31 mouse cellular contexts compared by ENCODE assay signal in genomic region chr1:190093326-190093725, GRCm38 (mm10).
DNase-seq lines count a peak whose midpoint lies in the region; ATAC-seq lines count a peak whose summit lies in the region.
"Had no signal": no experiment of that assay in that cellular context is flagged by ENCODE, and none has a peak within 500 bp of the region (broad histone marks: within the 10 kb centered on the region; RNA-seq: fewer than 3 reads in every experiment).

No protein-coding gene starts in this region.

- no peaks in the 10 kb centered on the region for H3K27me3 ChIP-seq in forebrain, embryonic 14.5 days (replicated peaks; ENCODE audit: control insufficient read depth, insufficient read depth, low read length)
- H3K27me3 ChIP-seq in forebrain, embryonic 16.5 days (replicated peaks; ENCODE audit: control insufficient read depth, insufficient read depth, low read length), result no peaks in the 10 kb centered on the region
- H3K27me3 ChIP-seq: embryonic facial prominence, embryonic 15.5 days; forebrain, embryonic 12.5 days; heart, embryonic 13.5 days; hindbrain, embryonic 15.5 days; liver, embryonic 15.5 days; neural tube, embryonic 12.5 days had no signal

- H3K4me2 ChIP-seq in forebrain, embryonic 14.5 days (ENCODE audit: low read length), result no peak overlapping the region
- no peak overlapping the region for H3K4me2 ChIP-seq in forebrain, embryonic 16.5 days (ENCODE audit: low read length)
- H3K4me2 ChIP-seq: embryonic facial prominence, embryonic 15.5 days; forebrain, embryonic 12.5 days; heart, embryonic 13.5 days; hindbrain, embryonic 15.5 days; liver, embryonic 15.5 days; lung, embryonic 14.5 days; midbrain, embryonic 11.5 days; neural tube, embryonic 12.5 days had no signal

- H3K36me3 ChIP-seq in forebrain, embryonic 14.5 days (ENCODE audit: control insufficient read depth, insufficient read depth, low read length), result no peaks in the 10 kb centered on the region
- H3K36me3 ChIP-seq in forebrain, embryonic 16.5 days (ENCODE audit: control insufficient read depth, insufficient read depth), result no peaks in the 10 kb centered on the region
- H3K36me3 ChIP-seq: embryonic facial prominence, embryonic 10.5 days; embryonic facial prominence, embryonic 15.5 days; forebrain, embryonic 12.5 days; heart, embryonic 13.5 days; hindbrain, embryonic 10.5 days; hindbrain, embryonic 15.5 days; liver, embryonic 15.5 days; neural tube, embryonic 12.5 days had no signal

- WGBS in forebrain, embryonic 14.5 days, result 78% methylated on average over 9 of the region's 9 CpGs
- WGBS in forebrain, embryonic 16.5 days, result 77% methylated on average over 9 of the region's 9 CpGs

- H3K9me3 ChIP-seq in forebrain, embryonic 14.5 days (replicated peaks; ENCODE audit: control insufficient read depth, low read length), result no peaks in the 10 kb centered on the region
- H3K9me3 ChIP-seq in forebrain, embryonic 16.5 days (ENCODE audit: control insufficient read depth, low read length), result no peaks in the 10 kb centered on the region
- H3K9me3 ChIP-seq: embryonic facial prominence, embryonic 10.5 days; embryonic facial prominence, embryonic 15.5 days; forebrain, embryonic 12.5 days; heart, embryonic 13.5 days; hindbrain, embryonic 10.5 days; hindbrain, embryonic 15.5 days; liver, embryonic 15.5 days; neural tube, embryonic 12.5 days had no signal

- no peak overlapping the region for H3K27ac ChIP-seq in forebrain, embryonic 14.5 days (ENCODE audit: low read depth, low read length)
- no peak overlapping the region for H3K27ac ChIP-seq in forebrain, embryonic 16.5 days (ENCODE audit: low read length)
- H3K27ac ChIP-seq: embryonic facial prominence, embryonic 10.5 days; embryonic facial prominence, embryonic 15.5 days; forebrain, embryonic 12.5 days; heart, embryonic 13.5 days; hindbrain, embryonic 10.5 days; hindbrain, embryonic 15.5 days; liver, embryonic 15.5 days; neural tube, embryonic 12.5 days had no signal

- peak; percentile 14 for DNase-seq in forebrain, embryonic 14.5 days (ENCODE audit: low spot score)
- DNase-seq in left cerebral cortex, adult 11 months (ENCODE audit: low spot score), result peak; percentile 7
- no peak for DNase-seq in left cerebral cortex, postnatal 4 days
- peak; percentile 3 to 54 for DNase-seq in frontal cortex, adult 2 months (ENCODE audit: extremely low spot score in 1 of 2, low spot score in 1 of 2)
- peak; percentile 19 for DNase-seq in right cerebral cortex, postnatal 25 days
- no peak for DNase-seq in gastrocnemius, adult 8-10 months (ENCODE audit: low spot score in 2 of 2)
- DNase-seq: adrenal gland, adult 2 months; adrenal gland, postnatal 36 days; cerebellum, adult 8-10 months; cerebellum, postnatal 25 days; heart, postnatal 10 days; kidney, adult 11 months; kidney, postnatal 14 days; liver; lung, embryonic 14.5 days; lung, postnatal 14 days had no signal

- no peaks in the 10 kb centered on the region for H3K4me1 ChIP-seq in forebrain, embryonic 14.5 days (ENCODE audit: control insufficient read depth, insufficient read depth, low read length)
- H3K4me1 ChIP-seq in forebrain, embryonic 16.5 days (replicated peaks; ENCODE audit: control insufficient read depth, insufficient read depth, low read length), result no peaks in the 10 kb centered on the region
- H3K4me1 ChIP-seq: embryonic facial prominence, embryonic 15.5 days; forebrain, embryonic 12.5 days; hindbrain, embryonic 10.5 days; hindbrain, embryonic 15.5 days; liver, embryonic 15.5 days; neural tube, embryonic 12.5 days had no signal

- no peak for ATAC-seq in forebrain, embryonic 14.5 days
- ATAC-seq in forebrain, embryonic 16.5 days, result no peak
- ATAC-seq in megakaryocyte progenitor cell, adult 5-6 weeks (replicated peaks; ENCODE audit: poor library complexity), result no peak
- ATAC-seq: activated CD4-positive, CD25-positive, alpha-beta regulatory T cell, adult 4 months; inflammation-experienced regulatory T-cells, adult 6 months; midbrain, embryonic 16.5 days had no signal

- no peak overlapping the region for H3K9ac ChIP-seq in forebrain, embryonic 14.5 days (ENCODE audit: low read length)
- no peak overlapping the region for H3K9ac ChIP-seq in forebrain, embryonic 16.5 days (replicated peaks; ENCODE audit: low read depth, low read length)
- H3K9ac ChIP-seq: embryonic facial prominence, embryonic 15.5 days; forebrain, embryonic 12.5 days; heart, embryonic 13.5 days; hindbrain, embryonic 15.5 days; liver, embryonic 15.5 days; lung, embryonic 14.5 days; neural tube, embryonic 12.5 days had no signal

- no peak overlapping the region for H3K4me3 ChIP-seq in forebrain, embryonic 14.5 days (ENCODE audit: low read depth, low read length)
- H3K4me3 ChIP-seq in forebrain, embryonic 16.5 days (replicated peaks; ENCODE audit: low read length), result no peak overlapping the region
- H3K4me3 ChIP-seq: embryonic facial prominence, embryonic 10.5 days; embryonic facial prominence, embryonic 15.5 days; forebrain, embryonic 12.5 days; heart, embryonic 13.5 days; hindbrain, embryonic 10.5 days; hindbrain, embryonic 15.5 days; liver, embryonic 15.5 days; myocyte; neural tube, embryonic 12.5 days had no signal

- intact Hi-C loops in left cerebral cortex, postnatal 4 days (cut with DNase I), result no loop called here

Comparison
In these comparisons a context has a peak if more than half of its experiments do, and no peak if none do; other contexts are left out.
1. DNase-seq: peak in forebrain, embryonic 14.5 days (single experiment), left cerebral cortex, adult 11 months (single experiment), frontal cortex, adult 2 months (2 of 2) and right cerebral cortex, postnatal 25 days (single experiment); none in left cerebral cortex, postnatal 4 days (single experiment) and gastrocnemius, adult 8-10 months (0 of 2).